Mouse (Mus musculus) neural tube, embryonic 14.5 days (tissue): Measurements from ENCODE around the gene Smarca4. TPM values are rescaled to one million over a fixed set of nuclear protein-coding genes. Genes with fewer than 3 reads are reported as not detected.
A peak's percentile ranks its signal among the peaks of the same experiment; 100 is the strongest.

Experiments
- ATAC-seq: fragments of 200-750 bp; cut with Nextera tagmentation; 2 replicates; pipeline ENCODE4 v1.8.0; 2017; ENCODE audit warnings: low read depth, mild to moderate bottlenecking, moderate TSS enrichment, moderate library complexity
- H3K27ac ChIP-seq: fragments of 300-500 bp; sonication (generic); 2 replicates; pipeline ENCODE4 v1.5.1; 2014; ENCODE audit warnings: low read depth, mild to moderate bottlenecking, control low read depth, low read length, moderate library complexity, mixed read lengths
- H3K27me3 ChIP-seq: fragments of 300-500 bp; sonication (generic); 2 replicates; pipeline ENCODE4 v1.6.1; 2014; ENCODE audit warnings: low read length; ENCODE audit not compliant: control insufficient read depth, insufficient read depth
- H3K36me3 ChIP-seq: fragments of 300-500 bp; sonication (generic); 2 replicates; pipeline ENCODE4 v1.6.1; 2014; ENCODE audit warnings: low read length, mixed read lengths; ENCODE audit not compliant: control insufficient read depth, insufficient read depth
- H3K4me1 ChIP-seq: fragments of 300-500 bp; sonication (generic); 2 replicates; pipeline ENCODE4 v1.6.1; 2014; ENCODE audit warnings: low read length; ENCODE audit not compliant: control insufficient read depth, insufficient read depth
- H3K4me2 ChIP-seq: fragments of 300-500 bp; sonication (generic); 2 replicates; pipeline ENCODE4 v1.6.1; 2014; ENCODE audit warnings: mild to moderate bottlenecking, low read depth, low read length, control low read depth
- H3K4me3 ChIP-seq: fragments of 300-500 bp; sonication (generic); 2 replicates; pipeline ENCODE4 v1.5.1; 2014; ENCODE audit warnings: low read depth, low read length, control low read depth, mixed read lengths
- H3K9ac ChIP-seq: fragments of 300-500 bp; sonication (generic); replicated peaks from 2 replicates; pipeline ENCODE4 v1.6.1; 2014; ENCODE audit warnings: low read depth, mild to moderate bottlenecking, control low read depth, low read length, mixed read lengths
- H3K9me3 ChIP-seq: fragments of 300-500 bp; sonication (generic); 2 replicates; pipeline ENCODE4 v1.6.1; 2016; ENCODE audit warnings: low read length; ENCODE audit not compliant: control insufficient read depth
- WGBS: fragments of 180-500 bp; shearing (Covaris S2); extraction: QIAGEN DNeasy Blood & Tissue Kit; methylation state at CpG from one replicate; pipeline ENCODE4 v1.1.7; 2014; 5-methylcytosine and 5-hydroxymethylcytosine counted together
- polyA plus RNA-seq: library from polyadenylated mRNA; unstranded; fragments of >200 nt; fragmentation: Nextera tagmentation; extraction: Ambion mirVana; gene quantifications from 2 replicates; pipeline ENCODE4 v1.2.1, GENCODE M21; 2014

The Smarca4 gene
- polyA plus RNA-seq, 1 experiment from 2014 or later: 138 TPM

DNA sequence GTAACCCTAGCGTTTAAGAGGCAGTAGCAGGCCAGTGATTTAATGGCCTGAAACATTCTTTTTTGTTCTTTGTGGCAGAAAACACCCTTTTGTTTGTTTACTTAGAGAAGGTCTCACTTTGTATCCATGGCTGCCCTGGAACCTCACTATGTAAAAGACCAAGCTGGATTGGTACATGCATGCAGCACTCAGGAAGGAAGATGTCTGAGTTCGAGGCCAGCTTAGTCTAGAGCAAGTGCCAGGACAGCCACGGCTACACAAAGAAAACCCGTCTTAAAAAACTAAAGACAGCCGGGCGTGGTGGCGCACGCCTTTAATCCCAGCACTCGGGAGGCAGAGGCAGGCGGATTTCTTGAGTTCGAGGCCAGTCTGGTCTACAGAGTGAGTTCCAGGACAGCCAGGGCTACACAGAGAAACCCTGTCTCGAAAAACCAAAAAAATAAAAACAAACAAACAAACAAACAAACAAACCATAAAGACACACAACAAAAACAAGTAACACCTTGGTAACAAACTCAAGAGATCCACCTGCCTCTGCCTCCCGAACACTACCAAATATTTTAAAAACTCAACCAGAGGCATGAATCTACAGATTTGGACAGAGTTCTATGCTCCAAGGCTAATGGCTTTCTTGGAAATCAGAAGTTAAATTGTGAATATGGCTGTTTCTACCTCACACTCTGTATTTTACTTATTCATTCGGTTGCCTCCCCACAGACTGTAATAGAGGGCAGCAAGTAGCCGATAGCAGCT lies 929 bp upstream of the Smarca4 start:
- Histone ChIP-seq H3K9me3 (no peaks in the 10 kb centered on the region), H3K27me3 (no peaks in the 10 kb centered on the region), H3K36me3 (no peaks in the 10 kb centered on the region), H3K4me1 (peaks cover 16% of the 10 kb centered on the region), H3K9ac (peak overlapping the region; percentile 57), H3K27ac (peak overlapping the region; percentile 99), H3K4me2 (peak overlapping the region; percentile 75), H3K4me3 (peak overlapping the region; percentile 81)
- WGBS: 75% methylated on average over 15 of the region's 15 CpGs
- no peak for ATAC-seq

DNA sequence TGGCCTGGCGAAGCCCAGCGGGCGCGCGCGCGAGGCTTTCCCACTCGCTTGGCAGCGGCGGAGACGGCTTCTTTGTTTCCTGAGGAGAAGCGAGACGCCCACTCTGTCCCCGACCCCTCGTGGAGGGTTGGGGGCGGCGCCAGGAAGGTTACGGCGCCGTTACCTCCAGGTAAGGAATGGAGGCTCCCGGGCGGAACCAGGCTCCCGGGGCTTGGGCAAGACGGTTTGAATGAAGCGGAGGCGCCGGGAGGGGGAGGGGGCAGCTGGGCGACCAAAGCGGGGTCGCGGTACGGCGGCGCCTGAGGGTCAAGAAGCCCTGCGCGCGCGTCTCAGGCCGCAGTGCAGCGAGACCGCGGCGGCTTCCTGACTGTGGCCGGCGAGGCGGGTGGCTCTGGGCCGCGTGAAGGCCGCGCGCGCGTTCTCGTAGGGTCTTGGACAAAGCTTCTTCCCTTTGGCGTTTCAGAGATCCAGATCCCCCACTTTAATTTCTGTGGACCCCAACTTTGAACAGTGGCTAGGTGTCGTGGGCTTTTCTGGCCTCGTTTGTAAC lies 338 bp downstream of the Smarca4 start:
- Histone ChIP-seq H3K4me1 (peaks cover 16% of the 10 kb centered on the region), H3K27me3 (no peaks in the 10 kb centered on the region), H3K4me3 (peak overlapping the region; percentile 81), H3K9ac (peak overlapping the region; percentile 96), H3K9me3 (no peaks in the 10 kb centered on the region), H3K4me2 (peak overlapping the region; percentile 56), H3K27ac (peak overlapping the region; percentile 99), H3K36me3 (no peaks in the 10 kb centered on the region)
- under 1% methylated on average over 50 of the region's 57 CpGs for WGBS
- ATAC-seq: peak; percentile 84

DNA sequence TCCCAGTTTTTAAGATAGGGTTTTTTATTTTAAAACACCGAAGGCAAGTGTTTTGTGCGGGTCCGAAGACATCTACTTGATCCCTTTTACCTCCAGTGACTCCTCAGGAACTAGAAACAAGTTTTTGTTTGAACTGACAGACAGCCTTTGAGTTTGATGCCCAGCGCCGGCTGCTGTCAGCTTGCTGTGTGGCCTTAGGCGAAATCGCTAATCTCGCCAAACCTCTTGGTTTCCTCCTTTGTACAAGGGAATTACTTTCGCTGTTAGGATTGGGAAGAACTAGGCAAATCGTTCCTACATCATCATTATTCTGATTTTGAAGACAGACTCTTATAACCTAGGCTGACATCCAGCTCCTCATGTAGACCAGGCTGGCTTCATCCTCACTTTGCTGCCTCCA lies 1.1 kb downstream of the Smarca4 start:
- H3K9me3 ChIP-seq: no peaks in the 10 kb centered on the region
- H3K27me3 ChIP-seq: no peaks in the 10 kb centered on the region
- H3K4me2 ChIP-seq: peak overlapping the region; percentile 56
- ATAC-seq: no peak
- H3K27ac ChIP-seq: peak overlapping the region; percentile 99
- peak overlapping the region; percentile 96 for H3K9ac ChIP-seq
- peaks cover 16% of the 10 kb centered on the region for H3K4me1 ChIP-seq
- peak overlapping the region; percentile 81 for H3K4me3 ChIP-seq
- 14% methylated on average over 10 of the region's 10 CpGs for WGBS
- no peaks in the 10 kb centered on the region for H3K36me3 ChIP-seq

DNA sequence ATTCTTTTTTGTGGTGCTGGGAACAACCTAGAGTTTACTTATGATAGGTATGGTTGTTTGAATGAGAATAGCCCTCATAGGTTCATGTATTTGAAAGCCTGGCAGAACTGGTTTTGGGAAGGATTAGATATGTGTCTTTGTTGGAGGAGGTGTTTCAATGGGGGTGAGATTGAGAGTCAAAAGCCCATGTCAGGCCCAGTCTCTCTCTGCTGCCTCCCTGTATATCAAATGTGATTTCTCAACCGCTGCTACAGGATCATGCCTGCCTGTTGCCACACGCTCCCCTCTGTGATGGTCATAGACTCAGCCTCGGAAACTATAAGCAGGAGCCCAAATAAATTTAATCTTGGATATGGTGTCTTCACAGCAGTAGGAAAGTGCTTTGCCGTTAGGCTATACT lies 4.3 kb downstream of the Smarca4 start:
- Histone ChIP-seq H3K27me3 (no peaks in the 10 kb centered on the region), H3K9ac (no peak overlapping the region), H3K9me3 (no peaks in the 10 kb centered on the region), H3K4me2 (no peak overlapping the region), H3K27ac (no peak overlapping the region), H3K4me3 (no peak overlapping the region), H3K36me3 (no peaks in the 10 kb centered on the region), H3K4me1 (peaks cover 12% of the 10 kb centered on the region)
- WGBS: 84% methylated on average over 4 of the region's 4 CpGs
- ATAC-seq: no peak

DNA sequence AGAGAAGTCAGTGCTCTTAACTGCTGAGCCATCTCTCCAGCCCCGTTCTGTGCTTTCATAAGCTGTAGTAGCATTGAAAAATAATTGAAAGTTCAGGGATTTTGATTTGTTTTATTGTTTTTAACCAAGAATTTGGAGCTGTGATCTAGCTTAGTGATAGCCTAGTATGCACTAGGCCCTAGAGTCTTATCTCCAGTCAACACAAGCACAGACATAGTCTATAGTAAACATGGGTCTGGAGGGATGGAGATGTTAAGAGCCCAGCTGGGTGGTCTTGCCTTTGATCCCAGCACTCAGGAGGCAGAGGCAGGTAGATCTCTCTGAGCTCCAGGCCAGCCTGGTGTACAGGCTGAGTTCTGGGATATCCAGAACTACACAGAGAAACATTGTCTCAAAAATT lies 6.7 kb downstream of the Smarca4 start:
- H3K4me1 ChIP-seq: peaks cover 10% of the 10 kb centered on the region
- H3K36me3 ChIP-seq: no peaks in the 10 kb centered on the region
- H3K4me3 ChIP-seq: no peak overlapping the region
- H3K27ac ChIP-seq: no peak overlapping the region
- H3K9me3 ChIP-seq: no peaks in the 10 kb centered on the region
- H3K9ac ChIP-seq: no peak overlapping the region
- no peak overlapping the region for H3K4me2 ChIP-seq
- 94% methylated on average over 1 of the region's 1 CpGs for WGBS
- ATAC-seq: no peak
- no peaks in the 10 kb centered on the region for H3K27me3 ChIP-seq

DNA sequence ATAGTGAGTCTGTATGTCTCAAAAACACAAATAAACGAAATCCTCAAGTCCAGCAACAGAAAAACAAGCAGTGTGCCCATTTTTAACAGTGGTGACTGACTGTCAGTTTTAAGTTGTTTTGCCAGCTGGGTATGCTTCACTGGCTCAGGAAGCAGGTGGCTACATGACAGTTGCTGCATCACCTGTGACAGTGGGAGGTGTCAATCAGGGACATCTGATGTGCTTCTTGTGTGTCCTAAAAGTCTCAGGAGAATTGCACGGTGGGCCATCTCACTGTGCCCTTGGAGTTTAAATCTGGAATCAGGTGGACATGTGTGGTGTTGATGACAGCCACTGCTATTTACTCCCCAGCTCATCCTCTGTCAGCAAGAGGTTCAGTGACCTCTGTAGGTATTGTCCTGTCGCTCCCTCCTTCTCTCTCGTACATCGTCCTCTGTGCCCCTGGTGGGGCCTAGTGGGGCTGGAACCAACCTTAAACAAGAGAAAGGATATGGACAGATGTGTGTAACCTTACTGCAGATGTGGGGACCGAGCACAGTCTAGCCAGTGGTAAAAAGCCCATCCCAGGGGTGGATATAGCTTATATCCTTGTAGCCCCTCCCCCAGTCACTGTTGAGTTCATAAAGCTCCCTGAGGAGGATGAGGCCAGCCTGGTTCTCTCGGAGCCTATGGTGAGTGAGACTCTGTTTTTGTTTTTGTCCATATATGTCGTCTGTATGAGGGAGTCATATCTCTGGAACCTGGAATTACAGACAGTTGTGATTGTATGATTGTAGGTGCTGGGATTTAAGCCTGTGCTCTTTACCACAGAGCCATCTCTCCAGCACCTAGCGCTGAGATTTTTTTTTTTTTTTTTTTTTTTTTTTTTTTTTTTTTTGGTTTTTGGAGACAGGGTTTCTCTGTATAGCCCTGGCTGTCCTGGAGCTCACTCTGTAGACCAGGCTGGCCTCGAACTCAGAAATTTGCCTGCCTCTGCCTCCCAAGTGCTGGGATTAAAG lies 9.7 kb downstream of the Smarca4 start:
- WGBS: 83% methylated on average over 10 of the region's 10 CpGs
- no peak for ATAC-seq
- H3K27ac ChIP-seq: no peak overlapping the region

DNA sequence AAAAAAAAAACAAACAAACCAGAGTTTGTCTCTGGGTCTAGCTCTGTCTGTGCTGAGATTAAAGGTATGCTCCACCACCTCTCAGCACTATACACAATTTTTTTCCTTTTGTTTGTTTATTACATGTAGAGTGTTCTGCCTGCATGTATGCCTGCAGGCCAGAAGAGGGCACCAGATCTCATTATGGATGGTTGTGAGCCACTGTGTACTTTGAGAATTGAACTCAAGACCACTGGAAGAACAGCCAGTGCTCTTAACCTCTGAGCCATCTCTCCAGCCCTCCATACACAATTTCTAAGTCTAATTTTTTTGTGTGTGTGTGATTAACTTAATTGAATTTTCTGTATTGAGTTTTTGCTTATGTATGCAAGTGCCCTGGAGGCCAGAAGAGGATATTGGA lies 10.6 kb downstream of the Smarca4 start:
- ATAC-seq: no peak
- Histone ChIP-seq H3K4me3 (no peak overlapping the region), H3K27me3 (no peaks in the 10 kb centered on the region), H3K9ac (no peak overlapping the region), H3K4me1 (no peaks in the 10 kb centered on the region), H3K4me2 (no peak overlapping the region), H3K27ac (no peak overlapping the region), H3K9me3 (no peaks in the 10 kb centered on the region), H3K36me3 (no peaks in the 10 kb centered on the region)

More for the DNA sequence above, 9.7 kb downstream of the Smarca4 start:
- Histone ChIP-seq H3K9me3 (no peaks in the 10 kb centered on the region), H3K4me1 (no peaks in the 10 kb centered on the region), H3K36me3 (no peaks in the 10 kb centered on the region), H3K4me2 (no peak overlapping the region), H3K9ac (no peak overlapping the region), H3K4me3 (no peak overlapping the region), H3K27me3 (no peaks in the 10 kb centered on the region)

DNA sequence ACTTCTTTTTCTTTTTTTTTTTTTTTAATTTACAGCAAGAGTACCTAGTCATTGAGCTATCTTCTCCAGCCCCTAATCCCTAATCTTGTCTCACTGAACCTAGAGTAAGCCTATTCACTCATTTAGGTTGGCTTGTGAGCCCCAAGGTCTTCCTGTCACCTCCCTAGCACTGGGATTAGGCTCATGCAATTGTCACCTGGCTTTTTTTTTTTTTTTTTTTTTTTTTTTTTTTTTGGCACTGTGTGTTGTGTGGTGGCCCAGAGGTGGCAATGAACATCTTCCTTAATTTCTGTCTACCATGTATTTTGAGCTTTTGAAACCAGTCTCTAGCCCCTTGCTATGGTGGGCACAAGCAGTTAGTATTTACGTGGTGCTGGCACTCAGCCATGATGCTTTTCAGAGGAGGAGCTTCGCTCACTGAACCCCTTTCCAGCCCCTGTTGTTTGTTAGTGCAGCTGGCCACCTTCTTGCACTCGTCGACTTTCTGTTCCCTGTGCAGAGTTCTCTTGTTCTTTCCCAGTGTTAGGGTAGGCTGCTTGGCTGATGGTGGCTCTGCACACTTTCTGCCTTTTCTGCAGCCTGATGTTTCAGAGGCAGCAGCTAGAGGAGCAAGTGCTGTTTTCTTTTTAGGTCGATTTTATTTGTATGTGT lies 11.3 kb downstream of the Smarca4 start:
- no peak overlapping the region for H3K4me2 ChIP-seq
- 45% methylated on average over 5 of the region's 5 CpGs for WGBS
- H3K9me3 ChIP-seq: no peaks in the 10 kb centered on the region
- no peak for ATAC-seq
- no peaks in the 10 kb centered on the region; the same call in 1 of the 2 replicates for H3K36me3 ChIP-seq
- H3K27ac ChIP-seq: no peak overlapping the region
- no peak overlapping the region for H3K9ac ChIP-seq
- no peaks in the 10 kb centered on the region for H3K27me3 ChIP-seq
- no peak overlapping the region for H3K4me3 ChIP-seq
- no peaks in the 10 kb centered on the region for H3K4me1 ChIP-seq
